Mouse (Mus musculus): ENCODE measurements around the gene Mypop.

The Mypop gene

GRCm38 (mm10) chr7:18989995-18990394 lies 1.1 kb upstream of the Mypop start:
- DNase-seq (ENCODE audit: low spot score in 2 of 2) = no peak

DNA sequence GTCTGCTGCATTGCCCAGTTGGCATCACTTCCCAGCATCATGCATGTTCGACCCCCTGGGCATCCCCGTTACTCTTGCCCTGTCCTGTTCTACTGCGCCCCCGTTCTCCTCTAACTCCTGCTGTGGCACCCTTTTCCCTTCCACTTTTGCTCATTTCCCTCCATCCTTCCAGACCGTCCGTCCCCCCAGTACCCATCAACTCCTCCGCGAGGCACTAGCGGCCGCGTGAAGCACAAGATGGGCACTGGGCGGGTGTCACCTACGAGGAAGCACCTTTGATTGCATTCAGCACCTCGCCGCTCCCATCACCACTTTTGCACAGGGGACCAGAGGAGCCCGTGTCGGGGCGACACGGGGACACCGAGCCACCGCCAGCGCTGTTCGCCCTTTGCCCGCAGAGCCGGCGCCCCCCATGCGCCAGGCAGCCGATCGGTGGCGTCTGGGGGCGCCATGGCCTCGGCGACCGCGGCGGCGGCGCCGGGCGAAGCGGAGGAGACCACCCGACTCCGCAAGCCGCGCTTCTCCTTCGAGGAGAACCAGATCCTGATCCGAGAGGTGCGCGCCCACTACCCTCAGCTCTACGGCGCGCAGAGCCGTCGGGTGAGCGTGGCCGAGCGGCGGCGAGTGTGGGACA lies 732 bp downstream of the Mypop start:
- peak in 1 of 2 experiments; percentile 22 for DNase-seq (ENCODE audit: low spot score in 2 of 2)

GRCm38 (mm10) chr7:18992294-18992675 lies 1.2 kb downstream of the Mypop start:
- DNase-seq (ENCODE audit: low spot score in 2 of 2) = no peak

DNA sequence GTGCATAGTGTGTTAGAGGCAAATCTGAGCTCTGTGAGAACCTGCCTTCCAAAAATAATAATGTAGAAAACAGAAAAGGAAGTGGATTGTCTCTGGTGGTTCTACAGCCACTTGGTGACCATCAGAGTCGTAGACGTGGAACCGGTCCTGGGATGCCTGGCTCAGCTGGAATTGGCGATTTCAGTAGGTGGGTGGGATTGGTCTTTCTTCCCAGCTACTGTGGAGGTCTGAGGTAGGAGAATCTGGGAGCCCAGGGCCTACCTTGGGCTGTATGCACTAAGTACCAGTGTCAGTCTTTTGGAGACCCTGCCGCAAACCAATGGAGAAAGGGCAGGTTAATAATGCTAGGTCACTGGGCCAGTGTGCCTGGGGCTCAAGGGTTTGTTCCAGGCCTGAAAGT lies 2.0 kb downstream of the Mypop start:
- DNase-seq (ENCODE audit: low spot score in 2 of 2) = no peak

GRCm38 (mm10) chr7:18998835-18999234 lies 7.8 kb downstream of the Mypop start:
- no peak for DNase-seq (ENCODE audit: low spot score in 2 of 2)

DNA sequence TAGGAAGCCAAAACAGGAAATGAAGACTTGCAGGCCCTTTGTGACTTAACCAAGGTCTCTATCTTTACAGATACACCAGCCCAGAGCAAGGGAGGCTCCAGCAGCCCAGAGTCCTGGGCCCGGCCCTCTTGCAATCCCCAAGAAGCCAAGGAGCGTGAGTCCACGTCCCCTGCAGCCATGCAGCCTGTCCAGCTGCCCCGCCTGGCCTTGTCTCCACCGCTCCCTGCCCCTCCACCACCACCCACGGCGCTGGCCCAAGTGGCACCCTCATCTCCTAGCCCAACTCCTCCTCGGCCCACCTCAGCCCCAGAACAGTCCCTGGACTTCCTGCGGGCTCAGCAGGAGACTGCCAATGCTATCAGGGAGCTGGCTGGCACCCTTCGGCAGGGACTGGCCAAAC lies 9.4 kb downstream of the Mypop start:
- no peak for DNase-seq (ENCODE audit: low spot score in 2 of 2)

DNA sequence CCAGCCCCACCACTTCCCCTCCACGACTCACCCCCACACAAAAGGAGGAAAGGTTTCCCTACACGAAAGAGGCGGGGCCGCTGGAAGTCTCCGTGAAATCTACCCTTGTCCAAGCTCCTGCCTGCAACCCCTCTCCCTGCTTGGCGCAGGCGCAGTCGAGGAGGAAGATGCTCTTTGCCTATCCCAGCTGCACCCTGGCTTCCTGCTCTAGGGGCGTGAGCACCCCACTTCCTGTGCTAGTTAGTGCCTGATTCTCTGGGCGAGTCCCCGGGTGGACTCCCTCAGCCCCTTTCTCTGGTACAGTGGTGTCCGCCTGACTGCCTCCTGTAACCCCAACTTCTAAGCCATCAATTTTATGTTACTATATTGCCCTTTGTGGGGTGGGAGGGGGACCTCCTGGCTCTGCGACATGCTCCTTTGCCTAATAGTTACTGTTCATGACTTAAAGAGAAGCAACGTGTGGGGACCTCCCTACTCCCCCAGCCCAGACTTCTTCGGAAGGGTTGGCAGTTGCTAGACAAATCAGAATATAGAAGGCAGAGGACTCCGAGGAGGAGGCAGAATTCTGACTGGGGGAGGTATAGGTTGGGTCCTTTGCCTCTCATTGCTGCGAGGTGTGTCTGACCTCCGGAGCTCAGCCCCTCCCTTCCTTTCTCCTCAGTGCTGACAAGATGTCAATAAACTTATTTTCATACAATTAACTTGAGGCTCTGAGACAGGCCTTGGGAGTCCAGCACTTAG lies 10.2 kb downstream of the Mypop start:
- DNase-seq (ENCODE audit: low spot score in 2 of 2) = peak; percentile 84 to 86

- DNase-seq (ENCODE audit: low spot score in 2 of 2) = no peak
Observed at GRCm38 (mm10) chr7:19001807-19002085, 10.7 kb downstream of the Mypop start.

DNA sequence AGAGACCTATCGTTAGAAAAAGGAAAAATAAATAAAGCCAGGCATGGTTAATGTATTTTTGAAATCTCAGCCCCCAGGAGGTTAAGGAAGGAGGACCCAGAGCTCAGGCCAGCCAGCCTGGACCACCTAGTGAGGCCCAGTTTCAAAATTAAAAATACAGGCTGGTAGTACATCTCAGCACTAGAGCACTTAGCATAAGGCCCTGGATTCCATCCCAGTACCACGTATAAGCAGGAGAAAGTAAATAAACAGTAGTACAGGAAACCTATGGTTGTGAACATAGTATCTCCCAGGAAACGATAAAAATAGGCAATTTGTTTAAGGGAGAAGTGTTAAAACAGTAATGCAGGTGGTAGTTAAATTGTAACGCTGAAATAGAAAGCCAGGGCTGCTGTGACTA lies 11.1 kb downstream of the Mypop start:
- DNase-seq (ENCODE audit: low spot score in 2 of 2) = no peak

DNA sequence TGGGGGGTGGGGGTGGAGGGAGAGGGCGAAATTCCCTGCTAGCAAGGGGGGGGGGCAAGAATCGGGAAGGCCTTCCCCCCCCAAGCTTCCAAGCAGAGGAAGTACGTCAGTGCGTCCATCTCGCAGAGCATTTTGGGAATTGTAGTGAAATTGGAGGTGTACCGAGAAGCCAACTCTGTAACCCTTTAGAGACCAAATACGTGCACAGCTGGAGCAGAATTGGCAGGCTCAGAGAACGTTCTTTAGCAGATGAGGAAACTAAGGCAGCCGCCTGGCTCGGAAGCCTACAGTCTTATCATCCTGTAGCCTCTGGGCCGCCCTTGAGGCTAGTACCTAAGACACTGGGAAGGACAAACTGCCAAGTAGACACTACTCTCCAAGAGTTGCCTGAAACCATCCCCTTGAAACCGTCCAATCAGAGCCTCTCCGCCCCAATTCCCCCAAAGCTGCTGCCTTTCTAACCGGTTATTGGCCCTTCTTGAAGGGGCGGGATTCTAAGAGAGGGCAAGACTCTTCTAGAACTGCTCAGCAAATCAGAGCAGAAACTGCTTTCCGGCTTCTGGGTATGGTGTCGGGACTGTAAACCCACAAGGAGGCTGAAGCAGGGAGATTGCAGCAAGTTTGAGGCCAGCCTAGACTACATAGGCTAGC lies 11.9 kb downstream of the Mypop start:
- peak; percentile 64 to 67 for DNase-seq (ENCODE audit: low spot score in 2 of 2)

DNA sequence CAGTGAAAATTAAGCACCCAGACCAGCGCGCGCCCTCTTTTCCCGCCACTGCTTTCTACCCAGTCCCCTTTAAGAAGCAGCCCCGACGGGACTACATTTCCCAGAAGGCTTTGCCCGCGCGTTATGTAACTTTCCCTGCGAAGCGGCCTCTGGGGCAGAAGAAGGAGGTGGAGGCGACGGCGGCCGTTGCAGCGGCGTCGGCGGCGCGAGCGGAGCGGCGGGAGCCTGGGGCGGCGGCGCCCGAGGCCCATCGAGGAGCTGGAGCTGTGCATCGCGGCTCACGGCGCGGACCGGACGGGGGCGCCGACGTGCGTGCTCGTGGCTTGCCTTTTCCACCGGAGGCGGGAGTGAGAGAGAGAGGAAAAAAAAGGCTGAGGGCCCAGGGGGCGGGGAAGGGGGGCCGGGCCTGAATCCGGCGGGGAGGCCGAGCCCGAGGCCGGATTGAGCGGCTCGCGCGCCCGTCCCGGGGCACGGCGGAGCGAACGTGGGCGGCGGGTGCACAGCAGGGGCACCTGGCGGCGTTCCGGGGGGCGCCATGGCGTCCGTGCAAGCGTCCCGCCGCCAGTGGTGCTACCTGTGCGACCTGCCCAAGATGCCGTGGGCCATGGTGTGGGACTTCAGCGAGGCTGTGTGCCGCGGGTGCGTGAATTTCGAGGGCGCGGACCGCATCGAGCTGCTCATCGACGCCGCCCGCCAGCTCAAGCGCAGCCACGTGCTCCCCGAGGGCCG lies 13.0 kb downstream of the Mypop start, which contains the start of gene Irf2bp1:
TSS of gene Irf2bp1 (plus strand) at position 143 of the 729 bp plus-strand sequence.
- DNase-seq (ENCODE audit: low spot score in 2 of 2) = peak; percentile 91

GRCm38 (mm10) chr7:19004631-19005079 lies 13.6 kb downstream of the Mypop start:
- DNase-seq (ENCODE audit: low spot score in 2 of 2) = peak in 1 of 2 experiments; percentile 11

DNA sequence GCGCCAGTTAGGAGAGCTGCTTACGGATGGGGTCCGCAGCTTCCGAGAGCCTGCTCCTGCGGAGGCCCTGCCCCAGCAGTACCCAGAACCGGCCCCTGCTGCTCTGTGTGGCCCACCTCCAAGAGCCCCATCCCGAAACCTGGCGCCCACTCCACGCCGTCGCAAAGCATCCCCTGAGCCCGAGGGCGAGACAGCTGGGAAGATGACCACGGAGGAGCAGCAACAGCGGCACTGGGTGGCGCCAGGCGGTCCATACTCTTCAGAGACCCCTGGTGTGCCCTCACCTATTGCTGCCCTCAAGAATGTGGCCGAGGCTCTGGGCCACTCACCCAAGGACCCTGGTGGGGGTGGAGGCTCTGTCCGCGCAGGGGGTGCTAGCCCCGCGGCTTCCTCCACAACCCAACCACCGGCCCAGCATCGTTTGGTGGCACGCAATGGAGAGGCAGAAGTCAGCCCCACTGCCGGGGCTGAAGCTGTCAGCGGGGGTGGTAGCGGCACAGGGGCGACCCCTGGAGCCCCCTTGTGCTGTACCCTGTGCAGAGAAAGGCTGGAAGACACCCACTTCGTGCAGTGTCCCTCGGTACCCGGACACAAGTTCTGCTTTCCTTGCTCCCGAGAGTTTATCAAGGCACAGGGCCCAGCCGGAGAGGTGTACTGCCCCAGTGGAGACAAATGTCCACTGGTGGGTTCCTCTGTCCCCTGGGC lies 14.5 kb downstream of the Mypop start:
- no peak for DNase-seq (ENCODE audit: low spot score in 2 of 2)

- DNase-seq (ENCODE audit: low spot score in 2 of 2) = peak; percentile 81 to 85
Observed at GRCm38 (mm10) chr7:19006476-19006875, 15.4 kb downstream of the Mypop start.

DNA sequence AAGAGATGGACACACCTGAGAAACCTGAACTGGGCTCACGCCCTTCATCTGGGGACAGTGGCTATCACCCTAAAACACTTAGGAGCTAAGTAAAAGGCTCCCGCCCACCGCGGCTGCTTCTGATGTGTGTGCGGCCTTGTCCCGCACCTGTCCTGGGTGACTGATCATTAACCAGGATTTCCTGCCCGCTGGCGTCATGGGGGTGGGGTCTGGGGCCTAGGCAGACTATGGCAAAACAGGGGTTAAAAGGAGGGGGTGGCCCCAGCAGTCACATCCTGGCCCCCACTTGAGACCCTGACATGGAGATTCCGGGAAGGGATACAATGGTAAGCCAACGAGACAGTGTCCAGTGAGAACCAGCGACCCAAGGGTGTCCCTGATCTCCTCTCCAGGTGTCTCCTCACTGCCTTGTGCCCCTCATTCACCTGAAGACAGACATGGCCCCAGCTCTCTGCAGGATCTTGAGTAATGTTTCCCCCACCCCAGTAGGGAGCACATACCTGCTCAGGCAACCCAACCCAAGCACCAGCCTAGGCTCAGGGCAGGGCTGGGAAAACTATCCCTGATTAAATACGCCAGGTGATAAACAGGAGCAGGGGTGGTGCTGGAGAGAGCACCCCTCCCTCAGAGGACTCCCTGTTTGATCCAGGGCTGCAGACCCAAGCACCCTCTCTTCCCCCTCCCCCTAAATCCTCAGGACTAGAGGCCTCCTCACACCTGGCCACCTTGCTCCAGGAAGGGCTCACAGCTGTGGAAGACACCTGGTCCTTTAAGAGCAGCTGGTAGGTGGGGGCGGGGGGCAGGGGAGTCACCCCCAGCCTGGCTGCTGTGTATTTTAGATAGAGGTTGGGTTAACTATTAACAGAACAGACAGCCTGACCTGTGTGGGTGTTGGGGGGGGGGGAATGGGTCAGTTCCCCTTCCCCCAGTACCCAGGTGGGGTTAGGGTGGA lies 16.3 kb downstream of the Mypop start:
- no peak for DNase-seq (ENCODE audit: low spot score in 2 of 2)

DNA sequence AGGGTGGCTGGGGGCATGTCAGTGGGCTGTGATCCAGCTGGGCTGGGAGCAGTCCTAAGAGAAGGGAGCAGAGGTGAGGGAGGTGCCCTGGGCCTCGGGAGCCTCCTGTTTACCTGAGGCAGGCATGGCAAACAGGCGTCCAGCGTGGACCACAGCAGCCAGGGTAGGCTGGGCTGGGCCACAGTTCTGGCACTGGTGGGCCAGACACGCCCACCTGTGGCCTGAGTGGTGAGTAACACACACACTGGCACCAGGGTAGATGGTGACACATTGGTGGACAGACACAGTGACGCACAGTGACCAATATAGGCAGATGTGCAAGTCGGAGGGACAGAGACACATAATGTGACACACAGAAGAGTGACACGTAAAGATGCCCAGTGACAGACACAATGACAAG lies 19.5 kb downstream of the Mypop start:
- DNase-seq (ENCODE audit: low spot score in 2 of 2) = peak in 1 of 2 experiments; percentile 8

DNA sequence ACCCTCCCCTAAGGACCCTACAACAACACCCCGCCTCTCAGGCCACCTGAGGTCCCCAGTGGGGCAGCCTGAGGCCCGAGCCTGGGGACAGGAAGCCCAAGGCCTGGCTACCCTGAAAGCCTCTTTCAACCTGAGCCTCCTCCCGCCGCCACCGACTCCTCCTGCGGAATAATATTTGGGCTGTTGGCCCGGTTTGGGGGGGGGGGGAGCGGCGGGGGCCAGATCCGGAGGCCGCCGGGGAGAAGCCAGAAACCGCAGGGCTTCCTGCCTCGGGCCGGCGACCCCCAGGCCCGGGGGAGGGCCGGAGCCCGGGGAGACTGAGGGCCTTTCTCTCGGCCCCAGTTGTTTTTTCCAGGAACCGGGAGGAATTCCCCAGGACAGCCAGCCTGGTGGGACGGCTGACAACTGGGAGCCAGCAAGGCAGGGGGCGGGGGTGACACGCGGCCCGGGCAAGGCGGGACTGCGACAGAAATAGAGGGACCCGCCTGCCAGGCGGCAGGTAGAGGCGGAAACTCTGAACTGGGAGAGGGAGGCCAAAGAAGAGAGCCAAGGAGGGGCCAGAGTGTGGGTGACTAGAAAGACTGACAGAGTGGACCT lies 21.1 kb downstream of the Mypop start:
- no peak for DNase-seq (ENCODE audit: low spot score in 2 of 2)

- DNase-seq (ENCODE audit: low spot score in 2 of 2) = no peak
Observed at GRCm38 (mm10) chr7:19012882-19013281, 21.8 kb downstream of the Mypop start.

- no peak for DNase-seq (ENCODE audit: low spot score in 2 of 2)
Observed at GRCm38 (mm10) chr7:19014452-19014851, 23.4 kb downstream of the Mypop start.

- DNase-seq (ENCODE audit: low spot score in 2 of 2) = no peak
Observed at GRCm38 (mm10) chr7:19016042-19016441, 25.0 kb downstream of the Mypop start.
